Mouse (Mus musculus): Measurements from ENCODE around the gene Crb3. TPM values are rescaled to one million over a fixed set of nuclear protein-coding genes. Genes with fewer than 3 reads are reported as not detected.

The Crb3 gene
- polyA plus RNA-seq, 1 experiment from 2014 or later = 1.6 TPM

- Histone ChIP-seq H3K4me1 (peaks cover 11% of the 10 kb centered on the region), H3K4me2 (no peak overlapping the region), H3K36me3 (no peaks in the 10 kb centered on the region), H3K27me3 (replicated peaks) (0 out of 2 replicates have a peak, but pooled peaks cover 4% of the 10 kb centered on the region), H3K9me3 (replicated peaks) (no peaks in the 10 kb centered on the region), H3K4me3 (replicated peaks) (no peak overlapping the region), H3K9ac (replicated peaks) (no peak overlapping the region), H3K27ac (replicated peaks) (no peak overlapping the region)
- WGBS = 96% methylated on average over 3 of the region's 3 CpGs
- ATAC-seq (ENCODE audit: low FRiP score) = no peak
Measured at GRCm38 (mm10) chr17:57094222-57094621, 35.3 kb downstream of the Crb3 start.

DNA sequence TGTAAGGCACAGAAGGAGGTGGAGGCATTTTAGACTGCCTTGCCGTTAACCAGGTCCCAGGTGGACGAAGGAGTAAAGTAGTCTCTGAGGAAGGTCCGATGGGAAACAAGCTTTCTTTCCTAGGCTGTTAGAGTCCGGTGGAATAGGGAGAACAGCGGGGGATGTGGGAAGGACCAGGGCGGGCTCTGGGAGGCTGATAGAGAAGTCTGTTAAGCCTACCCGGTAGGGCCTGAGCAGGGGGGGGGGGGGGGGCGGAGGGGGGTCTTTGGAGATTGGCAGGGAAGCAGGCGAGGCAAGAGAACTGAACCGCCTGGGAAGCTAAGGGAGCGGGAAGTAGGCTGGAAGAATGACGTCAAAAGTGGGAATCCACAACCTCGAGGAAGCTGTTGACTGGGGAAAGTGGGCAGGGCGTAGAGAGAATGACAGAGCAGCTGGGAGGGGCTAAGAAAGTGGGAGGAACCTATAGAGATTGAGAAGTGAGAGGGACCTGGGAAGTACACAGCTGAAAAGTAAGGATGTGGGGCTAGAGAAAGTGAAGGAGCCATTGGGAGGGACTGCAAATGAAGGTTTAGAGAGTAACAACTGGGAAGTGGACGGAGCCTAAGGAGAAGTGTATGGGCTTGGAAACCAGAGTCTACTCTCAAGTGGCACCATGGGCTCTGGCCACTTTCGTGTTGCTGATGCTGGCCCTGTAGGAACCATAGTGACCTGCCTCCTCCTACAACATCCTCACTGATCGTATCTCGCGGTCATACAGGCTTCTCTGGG is 37.1 kb downstream of the Crb3 start:
- WGBS = 2% methylated on average over 18 of the region's 19 CpGs
- H3K36me3 ChIP-seq = no peaks in the 10 kb centered on the region
- H3K4me3 ChIP-seq (replicated peaks) = peak overlapping the region; percentile 8
- 0 out of 2 replicates have a peak, but pooled peaks cover 4% of the 10 kb centered on the region for H3K27me3 ChIP-seq (replicated peaks)
- no peak overlapping the region for H3K27ac ChIP-seq (replicated peaks)
- peaks cover 11% of the 10 kb centered on the region for H3K4me1 ChIP-seq
- ATAC-seq (ENCODE audit: low FRiP score) = peak; percentile 84
- H3K9ac ChIP-seq (replicated peaks) = no peak overlapping the region
- no peaks in the 10 kb centered on the region for H3K9me3 ChIP-seq (replicated peaks)
- H3K4me2 ChIP-seq = peak overlapping the region; percentile 52

DNA sequence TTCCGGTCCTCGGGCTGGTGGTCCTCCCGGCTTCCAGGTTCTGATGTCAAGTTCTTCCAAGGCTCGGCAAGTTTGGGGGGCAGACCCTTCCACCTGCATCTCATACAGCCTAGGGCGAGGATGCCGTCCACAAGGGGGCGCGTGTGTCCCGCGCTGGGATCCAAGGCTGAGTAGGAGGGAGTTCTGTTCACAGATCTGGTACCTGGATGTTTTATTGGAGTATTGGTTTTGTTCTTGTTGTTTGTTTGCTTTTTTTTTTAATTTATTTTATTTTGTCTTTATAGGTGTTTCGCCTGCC is 37.7 kb downstream of the Crb3 start:
- H3K27me3 ChIP-seq (replicated peaks) = 0 out of 2 replicates have a peak, but pooled peaks cover 4% of the 10 kb centered on the region
- ATAC-seq (ENCODE audit: low FRiP score) = peak; percentile 88
- 1% methylated on average over 11 of the region's 11 CpGs for WGBS

DNA sequence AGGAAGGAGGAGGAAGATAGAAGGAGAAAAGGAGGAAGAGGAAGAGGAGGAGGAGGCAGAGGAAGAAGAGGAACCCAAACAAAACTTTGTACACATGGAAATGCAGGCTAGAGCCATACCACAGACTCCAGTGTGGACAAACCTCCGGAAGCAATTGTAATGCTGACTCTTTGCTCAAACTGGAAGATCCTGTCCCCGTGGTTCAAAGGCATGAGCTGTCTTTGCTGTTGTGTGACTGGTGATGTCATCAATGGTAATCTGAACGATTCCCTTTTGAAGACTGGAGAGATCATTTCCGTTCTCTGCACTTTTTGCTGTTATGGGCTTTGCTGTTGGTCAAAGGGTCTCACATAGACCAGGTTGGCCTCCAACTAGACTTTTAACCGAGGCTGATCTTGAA is 39.4 kb downstream of the Crb3 start:
- Histone ChIP-seq H3K4me2 (no peak overlapping the region), H3K4me1 (peaks cover 11% of the 10 kb centered on the region), H3K27me3 (replicated peaks) (0 out of 2 replicates have a peak, but pooled peaks cover 4% of the 10 kb centered on the region), H3K36me3 (no peaks in the 10 kb centered on the region), H3K9ac (replicated peaks) (no peak overlapping the region), H3K27ac (replicated peaks) (no peak overlapping the region), H3K9me3 (replicated peaks) (no peaks in the 10 kb centered on the region), H3K4me3 (replicated peaks) (no peak overlapping the region)
- WGBS = 86% methylated on average over 5 of the region's 5 CpGs
- no peak for ATAC-seq (ENCODE audit: low FRiP score)

More for the DNA sequence above, 37.7 kb downstream of the Crb3 start:
- peak overlapping the region; percentile 8 for H3K4me3 ChIP-seq (replicated peaks)
- no peaks in the 10 kb centered on the region for H3K9me3 ChIP-seq (replicated peaks)
- no peak overlapping the region for H3K9ac ChIP-seq (replicated peaks)
- no peaks in the 10 kb centered on the region for H3K36me3 ChIP-seq
- no peak overlapping the region for H3K27ac ChIP-seq (replicated peaks)
- H3K4me1 ChIP-seq = peaks cover 11% of the 10 kb centered on the region
- H3K4me2 ChIP-seq = peak overlapping the region; percentile 52

DNA sequence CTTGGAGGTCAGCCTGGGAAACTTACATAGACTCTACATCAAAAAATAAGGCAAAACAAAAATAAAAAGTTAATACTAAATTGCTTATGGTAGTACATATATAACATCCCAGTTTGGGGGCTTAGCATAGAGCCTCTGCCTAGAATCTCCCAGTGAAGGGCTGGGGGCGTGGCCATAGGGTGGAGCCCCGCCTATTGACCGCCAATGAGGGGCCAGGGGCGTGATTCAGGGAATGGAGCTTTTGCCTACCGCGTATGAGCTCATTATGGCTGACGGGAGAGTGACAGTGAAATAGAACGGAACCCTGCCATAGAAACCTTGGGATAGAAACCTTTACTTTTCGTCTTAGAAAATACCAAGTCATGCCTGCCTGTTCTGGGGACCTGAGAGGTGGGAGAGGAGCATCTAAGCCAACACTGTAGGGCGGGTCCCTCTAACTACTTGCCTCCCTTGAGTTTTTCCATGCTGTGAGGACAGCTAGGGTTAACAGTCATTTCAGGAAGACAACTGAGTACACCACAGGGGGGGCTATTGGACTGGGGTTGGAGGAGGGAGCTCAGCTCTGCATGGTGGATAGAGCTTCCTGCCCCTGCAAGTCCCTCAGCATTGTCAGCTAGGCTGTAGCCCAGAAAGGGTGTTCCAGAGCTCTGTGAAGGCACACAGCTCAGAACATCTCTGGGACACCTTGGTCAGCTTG is 40.9 kb downstream of the Crb3 start:
- Histone ChIP-seq H3K4me1 (peaks cover 18% of the 10 kb centered on the region), H3K4me2 (no peak overlapping the region), H3K9ac (replicated peaks) (no peak overlapping the region), H3K4me3 (replicated peaks) (no peak overlapping the region), H3K27me3 (replicated peaks) (0 out of 2 replicates have a peak, but pooled peaks cover 7% of the 10 kb centered on the region), H3K36me3 (no peaks in the 10 kb centered on the region), H3K9me3 (replicated peaks) (no peaks in the 10 kb centered on the region), H3K27ac (replicated peaks) (no peak overlapping the region)
- no peak for ATAC-seq (ENCODE audit: low FRiP score)
- 8% methylated on average over 10 of the region's 10 CpGs for WGBS

DNA sequence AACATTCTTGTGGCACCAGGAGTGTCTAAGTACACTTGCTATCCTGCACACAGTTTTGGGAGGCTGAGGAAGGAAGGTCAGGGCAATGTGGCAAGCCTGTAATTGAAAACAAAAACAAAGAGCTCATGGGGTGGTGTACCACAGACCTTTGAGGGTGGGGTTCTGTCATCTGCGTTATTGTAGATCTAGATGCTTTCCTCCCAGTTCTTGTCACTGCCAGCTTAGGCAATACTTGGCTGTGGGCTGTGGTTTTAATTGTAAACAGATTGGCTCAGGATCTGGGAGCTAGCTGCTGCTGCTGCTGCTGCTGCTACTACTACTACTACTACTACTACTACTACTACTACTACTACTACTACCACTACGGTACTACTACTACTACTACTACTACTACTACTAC is 43.4 kb downstream of the Crb3 start:
- 91% methylated on average over 2 of the region's 2 CpGs for WGBS
- no peak for ATAC-seq (ENCODE audit: low FRiP score)
- H3K36me3 ChIP-seq = no peaks in the 10 kb centered on the region
- H3K9me3 ChIP-seq (replicated peaks) = no peaks in the 10 kb centered on the region
- no peak overlapping the region for H3K27ac ChIP-seq (replicated peaks)
- no peak overlapping the region for H3K4me2 ChIP-seq
- peaks cover 22% of the 10 kb centered on the region for H3K4me1 ChIP-seq
- 0 out of 2 replicates have a peak, but pooled peaks cover 2% of the 10 kb centered on the region for H3K27me3 ChIP-seq (replicated peaks)
- H3K4me3 ChIP-seq (replicated peaks) = no peak overlapping the region
- H3K9ac ChIP-seq (replicated peaks) = no peak overlapping the region

DNA sequence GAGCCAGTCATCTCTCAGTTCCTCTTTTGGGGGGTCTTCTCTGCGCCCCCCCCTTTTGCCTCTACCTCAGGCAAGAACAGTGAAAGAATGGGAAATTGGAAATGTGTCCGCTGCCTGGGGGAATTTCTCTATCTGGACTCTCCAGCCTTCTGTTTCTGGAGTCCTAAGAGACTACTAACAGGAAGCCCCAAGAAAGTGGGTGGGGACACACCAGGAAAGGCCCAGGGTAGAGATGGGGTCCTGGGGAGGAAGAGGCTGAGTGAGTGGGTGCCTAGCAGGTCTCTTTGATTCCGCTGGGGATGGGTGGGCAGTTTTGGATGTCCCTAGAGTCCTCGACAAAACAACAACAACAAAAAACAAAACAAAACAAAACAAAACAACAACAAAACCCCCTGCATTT is 45.6 kb downstream of the Crb3 start:
- Histone ChIP-seq H3K9me3 (replicated peaks) (no peaks in the 10 kb centered on the region), H3K4me2 (peak overlapping the region; percentile 89), H3K27ac (replicated peaks) (no peak overlapping the region), H3K9ac (replicated peaks) (peak overlapping the region; percentile 62), H3K4me3 (replicated peaks) (peak overlapping the region; percentile 61), H3K27me3 (replicated peaks) (0 out of 2 replicates have a peak, but pooled peaks cover 2% of the 10 kb centered on the region), H3K36me3 (no peaks in the 10 kb centered on the region), H3K4me1 (peaks cover 23% of the 10 kb centered on the region)
- ATAC-seq (ENCODE audit: low FRiP score) = no peak; the same call in 1 of the 2 replicates
- 45% methylated on average over 4 of the region's 4 CpGs for WGBS

GRCm38 (mm10) chr17:57105181-57106034 is 46.5 kb downstream of the Crb3 start, which contains the start of gene Tnfsf9:
Tnfsf9 (plus strand) TSS chr17:57105325.
- ATAC-seq (ENCODE audit: low FRiP score) = peak; percentile 81
- H3K4me3 ChIP-seq (replicated peaks) = peak within 1 kb of the TSS; percentile 61
- peak within 1 kb of the TSS; percentile 89 for H3K4me2 ChIP-seq
- H3K36me3 ChIP-seq = no peaks in the 10 kb centered on the region
- H3K4me1 ChIP-seq = peaks cover 23% of the 10 kb centered on the region
- WGBS = under 1% methylated on average over 48 of the region's 61 CpGs
- H3K9me3 ChIP-seq (replicated peaks) = no peaks in the 10 kb centered on the region
- H3K9ac ChIP-seq (replicated peaks) = peak within 1 kb of the TSS; percentile 62
- 0 out of 2 replicates have a peak, but pooled peaks cover 2% of the 10 kb centered on the region for H3K27me3 ChIP-seq (replicated peaks)
- peak within 1 kb of the TSS; percentile 54; the same call in 1 of the 2 replicates for H3K27ac ChIP-seq (replicated peaks)

DNA sequence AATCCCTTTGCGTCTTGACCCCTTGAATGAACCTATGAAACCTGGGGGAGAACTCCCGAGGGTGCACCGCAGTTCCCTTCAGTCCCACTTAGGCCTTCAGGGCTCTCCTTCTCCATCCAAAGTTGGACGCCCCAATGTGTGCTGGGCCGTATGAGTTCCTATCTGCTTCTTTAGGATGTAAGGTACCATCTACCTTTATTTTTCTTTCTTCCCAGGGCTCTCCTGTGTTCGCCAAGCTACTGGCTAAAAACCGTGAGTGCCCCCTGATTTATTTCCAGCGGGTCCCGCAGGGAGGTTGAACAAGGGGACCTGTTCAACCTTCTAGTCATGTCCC is 47.1 kb downstream of the Crb3 start:
- no peak for ATAC-seq (ENCODE audit: low FRiP score)

DNA sequence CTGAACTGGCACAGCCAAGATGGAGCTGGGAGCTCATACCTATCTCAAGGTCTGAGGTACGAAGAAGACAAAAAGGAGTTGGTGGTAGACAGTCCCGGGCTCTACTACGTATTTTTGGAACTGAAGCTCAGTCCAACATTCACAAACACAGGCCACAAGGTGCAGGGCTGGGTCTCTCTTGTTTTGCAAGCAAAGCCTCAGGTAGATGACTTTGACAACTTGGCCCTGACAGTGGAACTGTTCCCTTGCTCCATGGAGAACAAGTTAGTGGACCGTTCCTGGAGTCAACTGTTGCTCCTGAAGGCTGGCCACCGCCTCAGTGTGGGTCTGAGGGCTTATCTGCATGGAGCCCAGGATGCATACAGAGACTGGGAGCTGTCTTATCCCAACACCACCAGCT is 48.2 kb downstream of the Crb3 start:
- Histone ChIP-seq H3K9ac (replicated peaks) (no peak overlapping the region), H3K27me3 (replicated peaks) (0 out of 2 replicates have a peak, but pooled peaks cover 2% of the 10 kb centered on the region), H3K4me2 (peak overlapping the region; percentile 89), H3K36me3 (no peaks in the 10 kb centered on the region), H3K9me3 (replicated peaks) (no peaks in the 10 kb centered on the region), H3K4me3 (replicated peaks) (no peak overlapping the region), H3K27ac (replicated peaks) (no peak overlapping the region), H3K4me1 (peaks cover 23% of the 10 kb centered on the region)
- 92% methylated on average over 5 of the region's 5 CpGs for WGBS
- no peak for ATAC-seq (ENCODE audit: low FRiP score)

More for the DNA sequence above, 47.1 kb downstream of the Crb3 start:
- Histone ChIP-seq H3K4me2 (peak overlapping the region; percentile 89), H3K4me3 (replicated peaks) (peak overlapping the region; percentile 61), H3K27ac (replicated peaks) (no peak overlapping the region), H3K9ac (replicated peaks) (peak overlapping the region; percentile 62), H3K4me1 (peaks cover 23% of the 10 kb centered on the region), H3K36me3 (no peaks in the 10 kb centered on the region), H3K9me3 (replicated peaks) (no peaks in the 10 kb centered on the region), H3K27me3 (replicated peaks) (0 out of 2 replicates have a peak, but pooled peaks cover 2% of the 10 kb centered on the region)
- 5% methylated on average over 9 of the region's 9 CpGs for WGBS

GRCm38 (mm10) chr17:57108040-57108665 is 49.2 kb downstream of the Crb3 start:
- 83% methylated on average over 7 of the region's 7 CpGs for WGBS
- H3K27ac ChIP-seq (replicated peaks) = no peak overlapping the region
- H3K4me3 ChIP-seq (replicated peaks) = no peak overlapping the region
- no peak overlapping the region for H3K4me2 ChIP-seq
- no peaks in the 10 kb centered on the region for H3K9me3 ChIP-seq (replicated peaks)
- peaks cover 23% of the 10 kb centered on the region for H3K4me1 ChIP-seq
- no peak for ATAC-seq (ENCODE audit: low FRiP score)
- H3K9ac ChIP-seq (replicated peaks) = no peak overlapping the region
- H3K36me3 ChIP-seq = no peaks in the 10 kb centered on the region
- H3K27me3 ChIP-seq (replicated peaks) = 0 out of 2 replicates have a peak, but pooled peaks cover 2% of the 10 kb centered on the region

All from neural tube, embryonic 15.5 days (tissue).